Comparison of ENCODE assay signal across 14 mouse cellular contexts in genomic region chr6:145969572-145969971, GRCm38 (mm10). TPM values are rescaled to one million over a fixed set of nuclear protein-coding genes. Genes with fewer than 3 reads are reported as not detected.
A peak's percentile ranks its signal among the peaks of the same experiment; 100 is the strongest.
DNase-seq lines count a peak whose midpoint lies in the region; ATAC-seq and TF ChIP-seq lines count a peak whose summit lies in the region.
"Had no signal": no experiment of that assay in that cellular context is flagged by ENCODE, and none has a peak within 500 bp of the region (broad histone marks: within the 10 kb centered on the region; RNA-seq: fewer than 3 reads in every experiment).

No protein-coding gene starts in this region.

- H3K4me3 ChIP-seq in liver, adult 2 months (ENCODE audit: insufficient read depth, low read depth, low read length): no peak overlapping the region
- H3K4me3 ChIP-seq in liver, postnatal 0 days (ENCODE audit: low read depth, low read length): no peak overlapping the region
- H3K4me3 ChIP-seq: lung, embryonic 15.5 days; midbrain, embryonic 13.5 days had no signal

- H3K4me2 ChIP-seq in liver, postnatal 0 days (ENCODE audit: low read depth, low read length): no peak overlapping the region
- H3K4me2 ChIP-seq: lung, embryonic 15.5 days; midbrain, embryonic 13.5 days had no signal

- ATAC-seq in liver, postnatal 0 days: no peak
- ATAC-seq: forebrain, embryonic 16.5 days; inflammation-experienced regulatory T-cells, adult 6 months; midbrain, embryonic 13.5 days had no signal

- WGBS in liver, adult 2 months: 84% methylated on average over 5 of the region's 5 CpGs
- 77% methylated on average over 5 of the region's 5 CpGs for WGBS in liver, postnatal 0 days (ENCODE audit: insufficient replicate concordance)

- TF ChIP-seq EP300 in liver, postnatal 0 days (IDR thresholded peaks at IDR 0.05; ENCODE audit: low read depth): no peak

- H3K27ac ChIP-seq in liver, adult 2 months (replicated peaks; ENCODE audit: insufficient read depth, low read depth, low read length): no peak overlapping the region
- no peak overlapping the region for H3K27ac ChIP-seq in liver, postnatal 0 days (ENCODE audit: low read depth)
- H3K27ac ChIP-seq: lung, embryonic 15.5 days; midbrain, embryonic 13.5 days had no signal

- H3K36me3 ChIP-seq in liver, adult 2 months (ENCODE audit: control insufficient read depth, insufficient read depth, low read length): no peaks in the 10 kb centered on the region
- no peaks in the 10 kb centered on the region for H3K36me3 ChIP-seq in liver, postnatal 0 days (replicated peaks; ENCODE audit: insufficient read depth, low read length)
- H3K36me3 ChIP-seq in splenic B cell, adult 2 months (ENCODE audit: control insufficient read depth, insufficient read depth, low read length, poor library complexity, severe bottlenecking): no peaks in the 10 kb centered on the region
- H3K36me3 ChIP-seq: lung, embryonic 15.5 days; midbrain, embryonic 13.5 days had no signal

- H3K4me1 ChIP-seq in liver, adult 2 months (ENCODE audit: control insufficient read depth, insufficient read depth, low read length): peaks cover 3% of the 10 kb centered on the region; the same call in 1 of the 2 replicates
- peaks cover 3% of the 10 kb centered on the region; the same call in 1 of the 2 replicates for H3K4me1 ChIP-seq in liver, postnatal 0 days (ENCODE audit: insufficient read depth)

- H3K27me3 ChIP-seq in liver, adult 2 months (ENCODE audit: control insufficient read depth, insufficient read depth, low read length): no peaks in the 10 kb centered on the region
- no peaks in the 10 kb centered on the region for H3K27me3 ChIP-seq in liver, postnatal 0 days (ENCODE audit: insufficient read depth, low read length)
- H3K27me3 ChIP-seq in splenic B cell, adult 2 months (ENCODE audit: control insufficient read depth, insufficient read depth, low read length, poor library complexity, severe bottlenecking): no peaks in the 10 kb centered on the region
- H3K27me3 ChIP-seq: lung, embryonic 15.5 days; midbrain, embryonic 13.5 days had no signal

- H3K9ac ChIP-seq in liver, adult 2 months (ENCODE audit: low read depth, low read length): no peak overlapping the region
- H3K9ac ChIP-seq in liver, postnatal 0 days (replicated peaks): no peak overlapping the region
- H3K9ac ChIP-seq: lung, embryonic 15.5 days; midbrain, embryonic 13.5 days had no signal

- TF ChIP-seq CTCF in liver, adult 2 months (IDR thresholded peaks at IDR 0.05; ENCODE audit: low read depth, low read length): peak; percentile 29; the same call in 1 of the 2 replicates
- TF ChIP-seq CTCF in liver, postnatal 0 days (IDR thresholded peaks at IDR 0.05; ENCODE audit: low read depth): no peak

- no peak for TF ChIP-seq POLR2A in liver, adult 2 months (IDR thresholded peaks at IDR 0.05; ENCODE audit: extremely low read depth, insufficient read depth, low read length)

- DNase-seq in cerebellum, postnatal 14 days: peak; percentile 24 to 50
- DNase-seq in cerebellum, postnatal 25 days: no peak
- DNase-seq in liver, adult 2 months (ENCODE audit: extremely low read depth, low read depth, low spot score): no peak
- no peak for DNase-seq in liver, postnatal 0 days
- DNase-seq in thymus, postnatal 14 days: peak; percentile 10
- DNase-seq in thymus, adult 18-20 months: no peak
- peak; percentile 13 for DNase-seq in splenic B cell, adult 2 months (ENCODE audit: low read depth, low spot score)
- DNase-seq in layer of hippocampus, postnatal 14 days (ENCODE audit: low spot score in 2 of 2): no peak
- DNase-seq: gastrocnemius, postnatal 36 days had no signal

- H3K9me3 ChIP-seq in liver, postnatal 0 days (ENCODE audit: low read length): no peaks in the 10 kb centered on the region
- H3K9me3 ChIP-seq: lung, embryonic 15.5 days; midbrain, embryonic 13.5 days had no signal

- H3K79me2 ChIP-seq in liver, adult 2 months (ENCODE audit: control insufficient read depth, insufficient read depth, low read length): no peaks in the 10 kb centered on the region

RNA-seq across cellular contexts. Expression of gene Sspn, which starts 38.1 kb away (rescaled TPM):
- 0.81 and 0.83 TPM in 2 replicates for total RNA-seq in liver, adult 2 months (2014; rRNA removed)
- polyA plus RNA-seq in liver, adult 2 months (2012; rRNA removed): 0.34 and 0.36 TPM in 2 replicates
- polyA plus RNA-seq in liver, postnatal 0 days (2015; fragmentation: Nextera tagmentation; extraction: Ambion mirVana): 0.51 and 0.60 TPM in 2 replicates
- 1 to 10 TPM; 5.2 to 5.9 TPM for total RNA-seq in layer of hippocampus, postnatal 14 days (2021)
- total RNA-seq: common myeloid progenitor, adult 5-6 weeks had no signal

Comparison
In these comparisons a context has a peak if more than half of its experiments do, and no peak if none do; other contexts are left out.
1. DNase-seq: peak in cerebellum, postnatal 14 days (2 of 2), thymus, postnatal 14 days (single experiment) and splenic B cell, adult 2 months (single experiment); none in cerebellum, postnatal 25 days (0 of 2), liver, adult 2 months (single experiment), liver, postnatal 0 days (single experiment), thymus, adult 18-20 months (0 of 2) and layer of hippocampus, postnatal 14 days (0 of 2).